Mouse (Mus musculus) adrenal gland, postnatal 36 days (tissue): ENCODE measurements around the gene Rgs14. TPM values are rescaled to one million over a fixed set of nuclear protein-coding genes. Genes with fewer than 3 reads are reported as not detected.
A peak's percentile ranks its signal among the peaks of the same experiment; 100 is the strongest.

Experiments used
- DNase-seq, 2 experiments: peaks; one replicate each; pipeline ENCODE4 v3.0.0; 2021; ENCODE audit warnings: mixed read lengths in 1 of 2
- long read RNA-seq, 2 experiments: library from polyadenylated mRNA; stranded (forward); transcript quantifications; one replicate each; pipeline ENCODE4 v2.0.0; 2021; ENCODE audit warnings: borderline sequencing depth in 2 of 2
- total RNA-seq, 2 experiments: library from RNA; stranded (reverse); gene quantifications; 2 replicates each; pipeline ENCODE4 v1.2.3; 2021

Gene Rgs14
- under 1 TPM; 0.49 to 0.86 TPM for total RNA-seq
- long read RNA-seq, experiment 1: 0 reads
- long read RNA-seq, experiment 2: 0 reads

GRCm38 (mm10) chr13:55369531-55370114 is at the start of gene Rgs14:
Gene Rgs14 (plus strand): TSS chr13:55369732.
- DNase-seq: peak in 1 of 2 experiments; percentile 20

- DNase-seq: no peak
Measured at GRCm38 (mm10) chr13:55319931-55320533, 49.5 kb upstream of the Rgs14 start, which contains the start of gene Prelid1. Gene Prelid1 (plus strand): TSS chr13:55320500.

GRCm38 (mm10) chr13:55321434-55322129 is 48.0 kb upstream of the Rgs14 start, which contains the start of gene Rab24:
Gene Rab24 (minus strand): TSS chr13:55321946.
- DNase-seq: peak; percentile 90 to 93

DNA sequence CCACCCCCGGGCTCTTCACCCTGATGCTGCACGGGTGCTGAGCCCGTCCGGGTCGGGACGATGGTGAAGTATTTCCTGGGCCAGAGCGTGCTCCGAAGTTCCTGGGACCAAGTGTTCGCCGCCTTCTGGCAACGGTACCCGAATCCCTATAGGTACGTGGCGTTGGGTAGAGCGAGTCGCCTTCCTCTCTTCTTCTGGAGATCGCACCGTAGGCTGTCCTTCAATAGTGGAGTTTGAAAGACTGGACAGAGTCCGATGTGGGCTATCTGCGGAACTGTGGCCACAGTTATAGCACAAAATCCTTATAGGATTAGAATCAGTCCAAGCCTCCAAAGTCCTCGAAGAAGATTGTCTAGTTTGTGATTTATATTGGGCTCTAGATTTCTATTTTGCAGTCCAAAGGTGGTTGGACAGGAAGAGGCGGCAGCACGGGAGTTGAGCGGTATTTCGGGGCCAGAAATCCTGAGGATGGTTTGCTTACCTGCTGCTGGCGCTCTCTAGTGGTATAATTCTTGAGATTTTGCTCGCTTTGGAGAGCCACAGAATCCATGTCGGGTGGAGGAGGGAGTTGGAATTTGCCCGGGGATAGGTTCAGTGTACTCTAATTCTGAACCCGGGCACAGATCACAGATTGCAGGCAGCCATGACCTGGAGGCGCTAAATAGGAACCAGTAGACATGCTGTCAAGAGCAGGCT is 47.3 kb upstream of the Rgs14 start:
- DNase-seq: peak; percentile 34 to 59

DNA sequence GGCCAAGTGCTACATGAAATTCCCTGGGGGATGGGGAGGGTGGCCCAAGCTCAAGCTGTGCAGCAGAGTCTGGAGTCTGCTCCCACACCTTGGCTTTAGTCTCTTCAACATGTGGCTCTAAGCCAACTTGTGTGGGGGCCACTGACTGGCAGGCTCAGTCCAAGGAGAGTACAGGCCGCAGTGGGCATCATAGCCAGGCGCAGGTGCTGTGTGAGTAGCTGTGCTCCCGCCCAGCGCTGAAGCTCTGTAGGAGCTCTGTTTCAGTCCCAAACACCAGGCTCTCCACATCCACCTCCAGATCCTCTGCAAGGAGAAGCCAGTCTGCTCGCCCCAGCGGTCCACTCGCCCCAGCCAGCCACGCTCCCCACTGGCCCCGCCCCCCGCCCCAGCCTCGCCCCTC is 43.9 kb upstream of the Rgs14 start:
- no peak for DNase-seq

GRCm38 (mm10) chr13:55327169-55327568 is 42.4 kb upstream of the Rgs14 start:
- no peak for DNase-seq

GRCm38 (mm10) chr13:55327633-55328032 is 41.9 kb upstream of the Rgs14 start:
- peak; percentile 89 for DNase-seq

DNA sequence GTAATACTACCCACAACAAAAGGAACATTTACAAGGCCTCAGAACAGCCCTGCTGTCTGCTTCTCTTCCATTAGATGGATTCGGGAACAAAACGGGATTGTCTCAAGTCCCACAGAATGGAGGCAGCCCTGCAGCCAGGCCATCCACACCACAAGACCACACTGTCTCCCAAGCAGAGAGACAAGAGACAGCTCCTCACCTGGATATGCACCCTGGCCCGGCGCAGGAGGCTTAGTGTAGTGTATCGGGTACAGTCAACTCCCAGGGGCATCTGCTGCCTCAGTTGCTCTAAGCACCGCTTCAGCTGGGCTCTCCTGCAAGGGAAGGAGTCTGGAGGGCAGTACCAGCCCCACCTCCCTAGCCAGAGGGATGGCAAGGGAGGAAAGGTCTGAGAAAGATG is 41.4 kb upstream of the Rgs14 start:
- DNase-seq: no peak

GRCm38 (mm10) chr13:55328641-55329040 is 40.9 kb upstream of the Rgs14 start:
- DNase-seq: no peak

- DNase-seq: no peak
Measured at GRCm38 (mm10) chr13:55329109-55329682, 40.3 kb upstream of the Rgs14 start.

DNA sequence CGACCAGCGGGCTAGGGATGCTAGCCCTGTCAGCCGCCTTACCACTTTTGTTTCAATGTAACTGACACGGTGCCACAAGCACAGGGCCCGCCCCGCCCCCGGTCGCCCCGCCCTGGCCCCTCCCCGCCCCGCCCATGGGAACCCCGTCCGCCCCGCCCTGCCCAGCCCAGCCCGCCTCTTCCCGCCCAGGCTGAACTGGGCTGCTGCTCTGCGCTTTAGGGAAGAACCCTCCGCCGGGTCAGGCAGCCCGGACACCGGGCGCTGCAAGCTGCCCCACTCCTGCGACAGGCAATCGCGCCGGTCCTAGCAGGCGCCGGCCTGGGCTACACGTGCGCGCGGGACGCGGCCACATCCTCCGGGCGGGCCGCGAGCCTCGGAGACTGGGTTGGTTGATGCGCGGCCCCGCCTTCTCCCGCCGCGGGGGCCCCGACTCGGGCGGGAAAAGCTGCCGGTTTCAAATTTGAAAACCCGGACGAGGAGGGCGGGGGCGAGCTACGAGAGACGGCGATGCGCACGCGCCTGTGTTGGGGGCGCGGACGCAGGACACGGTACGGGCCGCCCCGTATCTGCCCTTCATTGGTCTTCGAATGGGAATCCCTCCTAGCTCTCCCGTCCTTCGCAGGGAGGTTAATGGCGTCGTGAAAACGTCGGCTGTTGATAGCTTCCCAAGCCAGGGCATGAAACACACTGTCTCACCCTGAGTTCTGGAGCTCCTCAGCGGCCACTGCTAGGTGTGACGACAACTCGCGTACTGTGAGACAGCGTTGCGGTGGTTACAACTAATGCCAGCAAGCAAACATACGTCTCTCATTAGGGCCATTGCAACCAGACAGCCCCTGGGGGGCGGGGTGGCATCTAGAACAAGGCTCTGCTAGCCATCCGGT is 39.6 kb upstream of the Rgs14 start, which contains the start of gene Mxd3:
Gene Mxd3 (minus strand): TSS at position 141 of the 884 bp plus-strand sequence.
- peak; percentile 84 to 90 for DNase-seq

DNA sequence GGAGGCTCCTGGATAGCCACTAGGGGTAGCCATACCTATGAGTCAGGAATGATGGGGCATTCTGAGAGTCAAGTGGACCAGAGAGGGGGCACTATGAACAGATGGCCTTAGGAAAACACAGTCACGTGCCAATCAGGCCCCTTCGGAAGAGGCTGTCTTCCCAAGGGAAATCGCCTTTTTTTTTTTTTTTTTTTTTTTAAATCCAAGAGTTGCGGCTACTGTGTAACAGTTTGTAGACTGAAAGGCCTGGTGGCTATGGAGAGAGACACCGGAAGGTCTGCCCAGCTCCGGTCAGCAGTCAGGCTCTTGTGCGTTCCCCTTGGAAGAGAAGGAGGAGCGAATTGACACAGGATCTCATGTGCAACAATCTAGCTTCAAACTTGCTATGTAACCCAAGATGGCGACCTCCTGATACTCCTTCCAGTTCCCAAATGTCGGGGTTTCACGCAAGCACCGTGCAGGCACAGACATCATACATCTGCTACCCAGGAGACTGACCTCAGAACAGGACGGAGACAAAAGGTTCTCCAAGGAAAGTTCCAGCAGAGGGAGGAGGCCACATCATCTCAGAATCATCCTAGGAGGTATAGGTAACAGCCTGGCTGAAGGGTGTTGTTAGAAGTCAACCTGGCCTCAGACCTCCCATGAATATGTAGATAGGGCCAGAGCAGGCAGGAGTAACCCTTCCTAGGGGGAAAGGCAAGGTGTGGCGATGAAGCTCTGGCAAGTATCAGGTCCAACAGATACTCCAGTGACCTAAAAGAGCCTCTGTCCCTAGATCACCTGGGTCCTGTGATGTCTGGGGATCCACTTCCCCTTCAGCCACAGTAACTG is 38.7 kb upstream of the Rgs14 start:
- no peak for DNase-seq

GRCm38 (mm10) chr13:55332331-55332730 is 37.2 kb upstream of the Rgs14 start:
- no peak for DNase-seq

- no peak for DNase-seq
Measured at GRCm38 (mm10) chr13:55335701-55336100, 33.8 kb upstream of the Rgs14 start.

DNA sequence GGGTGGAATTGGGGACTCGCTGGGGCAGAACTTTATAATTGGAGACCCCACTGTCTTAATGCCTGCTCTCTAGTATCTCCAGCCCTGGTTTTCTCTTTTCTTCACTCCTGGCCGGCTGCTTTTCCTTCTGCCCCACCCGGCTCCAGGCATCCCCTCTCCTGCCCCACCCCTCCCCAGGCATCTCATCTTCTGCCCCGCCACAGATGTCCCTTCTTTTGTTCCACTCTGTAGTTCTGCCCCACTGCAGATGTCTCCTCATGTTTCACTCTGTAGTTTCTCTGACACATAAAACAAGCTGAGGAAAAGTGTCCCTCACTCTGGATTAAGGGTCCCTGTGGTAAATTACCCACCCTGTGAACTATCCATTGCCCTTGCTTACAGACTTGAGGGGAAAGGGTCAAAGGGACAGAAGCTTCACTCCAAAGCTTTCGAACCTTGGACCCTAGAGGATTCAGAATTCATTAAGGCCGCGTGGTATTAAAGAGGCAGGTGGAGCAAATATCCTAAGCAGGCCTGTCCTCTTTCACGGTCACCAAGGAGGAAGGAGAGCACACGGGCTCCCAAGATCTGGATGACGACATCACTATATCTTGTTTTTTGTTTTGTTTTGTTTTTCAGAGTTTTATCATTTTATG is 32.1 kb upstream of the Rgs14 start:
- no peak for DNase-seq

DNA sequence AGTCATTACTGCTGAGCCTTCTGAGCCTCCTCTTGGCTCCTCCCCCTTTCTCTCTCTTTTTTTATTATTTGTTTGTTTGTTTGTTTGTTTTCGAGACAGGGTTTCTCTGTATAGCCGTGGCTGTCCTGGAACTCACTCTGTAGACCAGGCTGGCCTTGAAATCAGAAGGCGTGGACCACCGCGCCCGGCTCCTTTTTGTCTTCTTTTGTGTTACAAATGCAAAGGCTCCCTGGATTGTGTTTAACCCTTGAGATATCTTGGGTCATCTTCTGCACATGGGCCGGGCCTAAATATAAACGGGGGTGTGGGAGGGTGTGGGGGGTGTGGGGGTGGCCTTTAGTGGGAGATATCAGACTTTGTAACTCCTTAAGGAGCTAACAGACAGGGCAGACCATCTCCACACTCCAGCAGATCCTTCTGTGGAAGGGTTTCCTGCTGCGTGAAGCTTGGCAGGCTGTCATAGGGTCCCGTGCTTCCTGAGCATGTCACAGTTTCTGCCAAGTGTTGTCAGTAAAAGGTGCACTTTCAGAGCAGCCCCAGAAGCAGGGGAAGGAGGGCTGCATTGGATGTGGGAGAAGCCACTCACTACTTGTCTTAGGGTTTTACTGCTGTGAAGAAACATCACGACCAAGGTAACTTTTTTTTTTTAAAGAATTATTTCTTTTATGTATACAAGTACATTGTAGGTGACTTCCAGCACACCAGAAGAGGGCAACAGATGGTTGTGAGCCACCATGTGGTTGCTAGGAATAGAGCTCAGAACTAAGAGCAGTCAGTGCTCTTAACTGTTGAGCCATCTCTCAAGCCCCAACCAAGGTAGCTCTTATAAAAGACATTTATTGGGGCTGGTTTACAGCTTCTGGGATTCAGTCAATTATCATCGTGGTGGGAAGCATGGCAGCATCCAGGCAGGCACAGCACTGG is 31.1 kb upstream of the Rgs14 start:
- DNase-seq: no peak

- DNase-seq: no peak
Measured at GRCm38 (mm10) chr13:55339259-55339658, 30.3 kb upstream of the Rgs14 start.

DNA sequence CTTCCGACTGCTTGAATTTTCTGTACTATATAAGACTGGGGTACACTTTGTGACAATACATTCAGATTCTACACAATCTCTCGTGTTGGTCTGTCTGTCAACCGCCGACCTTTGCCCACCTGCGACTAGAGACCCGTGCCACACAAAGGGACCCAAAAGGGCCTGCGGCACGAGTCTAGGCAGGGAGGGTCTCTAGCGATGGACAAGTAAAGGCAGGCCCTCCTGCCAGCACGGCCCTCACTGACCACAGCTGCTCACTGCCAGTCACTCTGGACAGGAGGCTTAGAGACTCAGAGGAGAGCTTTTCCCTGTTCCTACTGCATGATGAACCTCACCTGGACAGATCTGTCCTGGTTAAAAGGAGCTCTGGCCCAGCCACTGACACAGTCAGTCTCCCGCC is 27.1 kb upstream of the Rgs14 start:
- DNase-seq: no peak

DNA sequence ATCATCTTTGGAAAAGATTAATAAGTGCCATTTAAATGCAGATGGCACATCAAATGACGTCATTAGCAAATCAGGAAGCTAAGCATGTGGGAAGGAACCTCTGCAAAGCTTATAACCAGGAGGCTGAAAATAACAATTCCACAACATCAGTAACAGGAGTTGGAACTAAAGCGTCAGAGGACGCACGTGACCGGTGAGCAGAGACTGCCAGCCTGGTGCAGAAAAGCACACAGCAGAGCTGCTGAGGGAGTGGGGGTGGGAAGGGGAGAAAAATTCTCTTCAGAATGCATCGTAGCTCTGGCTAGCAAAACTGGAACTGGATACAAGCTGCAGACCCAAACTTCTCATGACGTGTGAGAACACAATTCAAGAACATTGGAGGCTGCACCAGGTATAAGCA is 25.2 kb upstream of the Rgs14 start:
- DNase-seq: no peak
